Mouse (Mus musculus): ENCODE data around the gene Cars2. TPM values are rescaled to one million over a fixed set of nuclear protein-coding genes. Genes with fewer than 3 reads are reported as not detected.
"Not testable (repeated sequence)": the region's sequence is repeated elsewhere in the genome, so short reads cannot be mapped to it uniquely, and the experiment has no call there.

Gene Cars2
- total RNA-seq, 2 experiments from 2014 or later: 21.7 to 24.3 TPM

GRCm38 (mm10) chr8:11477811-11478761 is 72.5 kb downstream of the Cars2 start, which contains the start of gene Rab20:
TSS of gene Rab20 (minus strand) at chr8:11478710.
- DNase-seq (ENCODE audit: extremely low spot score in 1 of 2, low spot score in 1 of 2): peak in 1 of 2 experiments; percentile 23

GRCm38 (mm10) chr8:11477178-11477553 is 73.4 kb downstream of the Cars2 start:
- no peak for DNase-seq (ENCODE audit: extremely low spot score in 1 of 2, low spot score in 1 of 2)

- DNase-seq (ENCODE audit: extremely low spot score in 1 of 2, low spot score in 1 of 2): no peak
Observed at GRCm38 (mm10) chr8:11476338-11477177, 74.0 kb downstream of the Cars2 start.

GRCm38 (mm10) chr8:11475876-11476275 is 74.7 kb downstream of the Cars2 start:
- no peak for DNase-seq (ENCODE audit: extremely low spot score in 1 of 2, low spot score in 1 of 2)

- DNase-seq (ENCODE audit: extremely low spot score in 1 of 2, low spot score in 1 of 2): no peak
Observed at GRCm38 (mm10) chr8:11475397-11475796, 75.2 kb downstream of the Cars2 start.

- DNase-seq (ENCODE audit: extremely low spot score in 1 of 2, low spot score in 1 of 2): no peak
Observed at GRCm38 (mm10) chr8:11473072-11473471, 77.5 kb downstream of the Cars2 start.

GRCm38 (mm10) chr8:11471309-11471708 is 79.3 kb downstream of the Cars2 start:
- DNase-seq (ENCODE audit: extremely low spot score in 1 of 2, low spot score in 1 of 2): no peak

- no peak for DNase-seq (ENCODE audit: extremely low spot score in 1 of 2, low spot score in 1 of 2)
Observed at GRCm38 (mm10) chr8:11470694-11471093, 79.9 kb downstream of the Cars2 start.

- no peak for DNase-seq (ENCODE audit: extremely low spot score in 1 of 2, low spot score in 1 of 2)
Observed at GRCm38 (mm10) chr8:11469095-11469494, 81.5 kb downstream of the Cars2 start.

GRCm38 (mm10) chr8:11466528-11466927 is 84.1 kb downstream of the Cars2 start:
- not testable (repeated sequence) for DNase-seq (ENCODE audit: extremely low spot score in 1 of 2, low spot score in 1 of 2)

- DNase-seq (ENCODE audit: extremely low spot score in 1 of 2, low spot score in 1 of 2): no peak
Observed at GRCm38 (mm10) chr8:11465619-11466018, 85.0 kb downstream of the Cars2 start.

GRCm38 (mm10) chr8:11464707-11464964 is 85.9 kb downstream of the Cars2 start:
- no peak for DNase-seq (ENCODE audit: extremely low spot score in 1 of 2, low spot score in 1 of 2)

Other genes starting within 250 kb of the Cars2 start
- gene Col4a2, start 238.0 kb downstream of the Cars2 start, total RNA-seq (2021): 10 to 100 TPM; 45.6 to 61.2 TPM
- gene Col4a1, start 238.0 kb downstream of the Cars2 start, total RNA-seq (2021): 10 to 100 TPM; 46.0 to 60.0 TPM
- under 1 TPM; 0.20 to 0.26 TPM for gene Rab20, start 72.1 kb downstream of the Cars2 start, total RNA-seq (2021)
- 10 to 100 TPM; 60.1 to 64.2 TPM for gene Naxd, start 53.3 kb downstream of the Cars2 start, total RNA-seq (2021)
- 10 to 100 TPM; 36.6 to 41.9 TPM for gene Ing1, start 4.8 kb upstream of the Cars2 start, total RNA-seq (2021)
- gene Ankrd10, start 85.0 kb upstream of the Cars2 start, total RNA-seq (2021): 10 to 100 TPM; 55.3 to 67.2 TPM
- gene 1700016D06Rik, start 150.3 kb upstream of the Cars2 start, total RNA-seq (2021): not detected
- gene Arhgef7, start 176.9 kb upstream of the Cars2 start, total RNA-seq (2021): 100 to 1,000 TPM; 120 to 133 TPM